Mouse (Mus musculus) granulocyte monocyte progenitor cell, adult 5-6 weeks (primary cell): ENCODE data around the gene Slc25a28. TPM values are rescaled to one million over a fixed set of nuclear protein-coding genes. Genes with fewer than 3 reads are reported as not detected.

ENCODE experiments used
- ATAC-seq: replicated peaks from 2 replicates; pipeline ENCODE4 v1.8.0; 2016; ENCODE audit warnings: mild to moderate bottlenecking, moderate TSS enrichment, inconsistent platforms; ENCODE audit not compliant: poor library complexity, severe bottlenecking
- total RNA-seq, 2 experiments: library from RNA; stranded (forward) in 1 of 2; stranded (reverse) in 1 of 2; fragments of 200-712, 200-1000 nt in 1 of 2; fragments of >200 nt in 1 of 2; fragmentation: Nextera tagmentation in 1 of 2; gene quantifications; 2 replicates each; pipeline ENCODE4 v1.2.3; 2014 to 2017

The Slc25a28 gene
- total RNA-seq, 2 experiments from 2014 or later: 36.1 to 47.1 TPM

DNA sequence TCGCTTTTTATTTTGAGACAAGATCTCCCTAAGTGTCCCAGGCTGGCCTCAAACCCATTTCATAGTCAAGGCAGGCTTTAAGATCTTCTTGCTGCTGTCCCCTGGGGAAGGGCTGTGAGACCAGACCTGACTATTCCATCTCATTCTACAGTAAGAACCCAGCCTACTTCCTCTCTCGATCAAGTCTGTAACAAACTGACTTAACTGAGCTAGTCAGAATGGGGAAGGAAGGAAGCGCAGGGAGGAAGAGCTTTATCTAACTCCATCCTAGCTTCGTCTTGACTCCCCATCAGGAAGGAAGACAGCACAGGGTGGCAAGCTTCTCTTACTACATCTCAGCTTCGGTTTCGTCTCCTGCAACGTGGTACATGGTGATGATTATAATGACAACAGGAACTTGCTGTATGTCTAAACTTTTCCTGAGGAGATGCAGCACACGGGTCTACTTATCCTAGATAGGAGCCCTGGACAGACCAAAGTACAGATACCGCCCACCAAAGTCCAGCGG is 4.8 kb upstream of the Slc25a28 start:
- ATAC-seq: peak; percentile 54

DNA sequence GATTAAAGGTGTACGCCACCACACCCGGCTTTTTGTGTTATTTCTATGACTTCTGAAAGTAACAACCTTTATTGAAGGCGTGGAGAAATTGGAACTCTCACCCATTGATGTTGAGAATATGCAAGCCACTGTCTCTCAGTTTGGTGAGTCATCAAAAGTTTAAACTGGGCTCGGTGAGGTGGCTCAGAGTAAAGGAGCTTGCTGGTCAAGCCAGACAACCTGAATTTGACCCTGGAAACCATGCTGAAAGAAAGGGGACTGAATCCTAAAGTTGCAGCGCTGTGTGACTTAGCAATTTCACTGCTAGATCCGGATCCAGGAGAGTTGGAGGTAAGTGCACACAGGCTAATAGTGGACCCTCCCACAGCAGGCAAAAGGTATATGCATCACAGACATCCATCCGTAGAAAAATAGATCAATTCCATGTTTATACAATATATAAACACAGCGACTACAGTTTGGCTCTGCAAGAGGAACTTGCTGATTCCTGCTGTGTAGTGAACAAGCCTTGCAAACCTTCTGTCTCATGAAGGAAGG is 3.9 kb upstream of the Slc25a28 start:
- ATAC-seq: no peak

DNA sequence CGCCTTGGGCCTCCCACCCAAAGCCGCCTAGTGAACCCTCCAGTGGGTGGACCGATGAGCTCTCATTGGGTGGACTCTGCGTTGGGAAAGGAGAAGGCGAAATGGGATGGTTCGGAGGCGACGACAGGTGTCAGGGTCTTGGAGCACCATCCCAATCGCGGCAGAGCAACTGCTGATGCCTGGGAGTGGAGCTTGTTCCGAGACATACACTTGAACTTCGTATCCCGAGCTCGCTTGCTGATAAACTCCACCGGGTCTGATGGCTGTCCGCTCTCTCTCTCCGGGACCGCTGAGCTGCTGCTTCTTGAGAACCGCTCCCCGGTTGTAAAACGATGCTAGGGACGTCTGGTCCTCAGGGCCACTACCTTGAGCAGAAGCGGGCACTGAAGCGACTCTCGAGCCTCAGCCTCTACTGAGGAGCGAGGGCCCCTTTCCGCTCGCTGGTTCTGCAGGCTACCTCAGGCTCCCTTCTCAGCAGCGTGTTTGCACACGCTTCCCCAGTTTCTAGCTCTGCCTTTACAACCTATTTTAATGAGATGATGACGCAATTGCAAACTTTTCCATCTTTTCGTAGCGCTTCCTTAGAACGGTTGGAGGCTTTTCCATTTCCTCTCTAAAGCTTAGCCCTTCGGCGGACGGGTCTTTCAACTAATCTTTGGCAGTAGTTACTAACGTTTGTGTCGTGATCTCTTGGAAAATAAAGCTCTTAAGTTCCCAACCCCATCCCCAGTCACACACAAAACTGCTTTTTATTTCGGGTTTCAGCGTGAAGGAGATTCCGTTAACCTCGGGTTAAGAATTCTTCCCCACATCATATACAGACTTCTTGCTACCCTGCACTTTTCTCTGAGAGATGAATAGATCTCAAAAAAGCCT is 1.1 kb upstream of the Slc25a28 start:
- ATAC-seq: peak; percentile 14

DNA sequence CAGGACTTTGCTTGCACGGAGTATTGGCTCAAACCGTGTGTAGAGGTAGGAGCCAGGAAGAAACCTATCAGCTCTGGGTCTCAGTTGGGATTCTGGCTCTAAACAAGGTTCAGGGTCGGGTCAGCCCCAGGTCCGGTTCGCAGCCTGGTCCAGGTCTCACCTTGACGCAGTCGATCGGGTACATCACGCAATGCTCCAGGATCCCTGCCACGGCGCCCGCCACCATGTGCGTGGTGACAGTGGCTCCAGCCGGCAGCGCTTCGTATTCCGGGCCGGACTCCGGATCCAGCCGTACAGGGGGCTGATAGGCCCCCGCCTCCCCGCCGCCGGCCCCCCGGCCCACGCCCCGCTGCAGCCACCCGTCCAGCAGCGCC is 378 bp downstream of the Slc25a28 start:
- ATAC-seq: no peak

DNA sequence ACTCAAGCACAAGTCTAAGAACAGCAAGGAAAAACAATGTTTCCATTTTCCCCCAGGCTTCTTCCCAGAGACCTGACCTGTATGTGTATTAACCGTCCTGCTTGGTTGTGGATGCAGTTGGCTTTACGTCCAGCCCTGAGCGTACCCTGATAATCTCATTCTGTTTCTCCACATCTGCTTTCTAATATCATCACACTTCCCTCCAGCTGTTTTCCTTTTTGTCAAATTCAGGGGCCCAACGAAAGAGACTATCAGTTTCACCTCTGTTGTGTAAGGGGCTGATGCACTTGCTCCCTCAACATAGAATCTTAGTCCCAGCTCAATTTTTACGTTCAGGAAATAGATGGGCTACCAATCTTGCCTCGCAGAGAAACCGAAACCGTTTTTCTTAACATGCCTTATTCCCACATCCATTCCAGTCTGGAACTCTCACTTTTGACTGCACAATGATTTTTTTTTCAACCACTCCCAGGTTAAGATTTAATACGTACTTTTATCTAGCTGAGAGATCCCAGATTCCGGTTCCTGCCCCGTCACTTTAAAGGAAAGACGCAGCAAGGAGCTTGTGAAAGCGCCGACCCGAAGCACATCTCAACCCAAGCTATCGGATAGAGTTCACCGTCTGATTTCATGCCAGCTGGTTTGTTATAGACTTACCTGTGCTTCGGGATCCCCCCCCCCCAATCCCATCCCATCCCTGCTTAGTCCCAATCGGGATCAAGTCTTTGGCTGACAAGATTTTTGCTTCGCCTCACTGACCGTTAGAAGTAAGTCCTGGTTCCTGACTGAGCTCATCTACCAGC is 967 bp downstream of the Slc25a28 start:
- 0 out of 2 replicates have a peak, but pooled peaks have one; percentile 3 for ATAC-seq

DNA sequence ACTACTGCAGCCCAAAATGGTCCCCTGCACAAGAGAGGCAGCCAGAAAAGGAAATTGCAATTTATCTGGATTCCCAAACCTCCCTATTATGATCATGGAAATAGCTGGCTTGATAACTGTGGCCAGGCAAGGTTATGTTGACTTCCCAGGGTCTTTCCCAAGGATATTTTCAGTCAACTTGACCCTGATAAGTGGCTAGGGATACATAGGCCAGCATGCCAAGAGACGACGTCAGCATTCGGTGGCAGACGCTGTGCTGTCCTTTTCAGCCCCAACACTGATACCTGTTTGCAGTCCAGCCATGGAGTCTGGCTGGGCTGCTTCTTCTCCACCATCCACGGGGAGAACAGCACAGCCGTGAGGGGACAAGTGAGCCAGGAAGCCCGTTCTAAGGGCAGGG is 3.6 kb downstream of the Slc25a28 start:
- no peak for ATAC-seq

DNA sequence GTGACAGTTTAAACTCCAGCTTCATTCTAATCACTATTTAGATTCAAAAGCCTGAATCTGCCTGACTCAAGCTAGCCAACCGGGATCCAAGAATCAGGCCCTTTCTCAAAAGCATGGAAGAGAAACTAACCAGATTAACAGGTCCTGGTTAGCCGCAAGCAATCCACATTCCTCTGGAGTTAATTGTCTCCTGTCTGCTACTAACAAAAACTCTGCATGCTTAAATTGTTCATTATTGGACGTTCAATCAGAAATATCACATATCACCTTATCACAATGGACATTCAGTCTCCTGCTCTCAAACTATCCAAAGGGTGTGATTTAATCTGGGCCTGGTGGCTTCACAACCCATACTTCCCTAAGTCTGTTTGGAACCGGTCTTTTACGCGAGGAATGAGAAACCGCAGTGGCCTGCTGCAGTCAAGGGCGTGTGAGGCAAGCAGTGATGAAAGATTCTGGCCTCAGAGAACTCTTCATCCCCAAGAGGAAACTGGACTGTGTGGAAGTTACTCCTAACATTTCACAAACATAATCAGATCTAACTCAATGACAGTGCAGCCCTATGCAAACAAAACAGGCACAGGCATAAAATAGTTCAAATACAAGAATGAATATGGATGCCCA is 5.4 kb downstream of the Slc25a28 start:
- ATAC-seq: peak; percentile 71

DNA sequence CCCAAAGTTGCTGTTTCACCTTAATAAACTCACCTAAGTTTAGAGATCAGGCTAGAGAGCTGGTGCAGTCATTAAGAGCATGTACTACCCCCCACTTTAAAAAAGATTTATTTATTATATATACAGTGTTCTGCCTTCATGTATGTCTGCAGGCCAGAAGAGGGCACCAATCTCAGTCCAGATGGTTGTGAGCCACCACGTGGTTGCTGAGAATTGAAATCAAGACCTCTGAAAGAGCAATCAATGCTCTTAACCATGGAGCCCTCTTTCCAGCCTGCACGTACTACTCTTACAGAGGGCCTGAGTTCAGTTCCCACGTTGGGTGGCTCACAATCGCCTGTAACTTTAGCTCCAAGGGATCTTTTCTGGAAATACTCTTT is 7.3 kb downstream of the Slc25a28 start:
- no peak for ATAC-seq

DNA sequence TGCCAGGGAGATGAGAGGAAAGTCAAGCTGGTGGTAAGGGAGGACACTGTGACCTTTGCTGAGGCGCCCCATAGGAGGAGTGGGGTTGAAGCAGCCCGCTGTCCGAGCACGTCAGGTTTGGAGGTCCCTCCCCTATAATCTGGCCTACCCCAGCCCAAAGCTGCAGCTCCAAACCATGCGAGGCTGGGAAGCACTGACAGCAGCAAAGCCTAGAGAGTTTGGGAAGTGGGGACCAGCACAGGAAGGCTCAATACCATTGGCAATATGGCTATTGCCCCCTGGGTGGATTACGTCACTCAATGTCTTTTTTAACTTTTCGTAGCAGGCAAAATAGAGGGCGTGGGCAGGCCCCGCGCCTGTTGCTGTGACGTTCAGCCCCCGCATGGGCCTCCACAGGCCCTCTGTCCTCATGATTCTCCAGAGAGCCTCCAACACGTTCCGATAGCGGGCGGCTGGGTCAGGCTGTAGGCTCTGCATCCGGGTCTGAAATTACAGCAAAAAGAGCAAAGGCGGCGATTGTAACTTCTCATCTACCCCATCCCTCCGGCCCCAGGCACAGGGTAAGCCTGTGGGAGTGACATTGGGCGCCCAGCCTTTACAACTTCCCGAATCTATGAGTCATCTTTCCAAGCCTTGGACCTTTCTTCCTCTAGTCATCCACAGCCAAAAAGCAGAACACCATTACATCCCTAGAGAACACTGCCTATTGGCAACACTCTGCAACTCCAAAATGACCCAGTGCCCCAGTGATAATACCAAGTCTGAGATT is 7.8 kb downstream of the Slc25a28 start:
- ATAC-seq: peak; percentile 63

DNA sequence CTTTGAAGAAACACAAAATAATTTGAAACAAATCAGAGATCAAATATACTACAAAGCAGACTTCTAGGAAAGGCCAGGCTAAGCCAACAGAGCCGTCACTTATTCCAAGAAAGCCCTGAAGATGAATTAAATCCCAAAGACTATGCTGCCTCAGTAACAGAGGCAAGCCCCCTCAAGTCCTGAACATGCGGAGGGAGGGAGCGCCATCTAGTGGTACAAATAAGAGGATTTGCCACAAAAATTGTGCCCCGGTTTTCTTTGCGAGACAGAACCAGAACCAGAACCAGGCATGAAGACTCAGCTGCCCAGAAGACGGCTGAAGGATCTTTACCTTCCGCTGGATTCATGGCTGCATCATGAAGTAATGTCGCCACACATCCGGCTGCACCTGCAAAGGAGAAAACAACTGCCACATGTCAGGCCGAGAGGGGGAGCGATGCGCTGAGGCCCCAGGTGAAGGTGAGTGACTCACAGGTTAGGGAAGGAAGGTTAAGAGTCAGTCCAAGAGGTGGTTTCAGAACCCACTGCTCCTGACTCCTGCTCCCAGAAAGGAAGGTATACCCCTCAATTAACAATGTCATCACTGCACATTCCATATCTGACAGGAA is 9.1 kb downstream of the Slc25a28 start:
- ATAC-seq: no peak

DNA sequence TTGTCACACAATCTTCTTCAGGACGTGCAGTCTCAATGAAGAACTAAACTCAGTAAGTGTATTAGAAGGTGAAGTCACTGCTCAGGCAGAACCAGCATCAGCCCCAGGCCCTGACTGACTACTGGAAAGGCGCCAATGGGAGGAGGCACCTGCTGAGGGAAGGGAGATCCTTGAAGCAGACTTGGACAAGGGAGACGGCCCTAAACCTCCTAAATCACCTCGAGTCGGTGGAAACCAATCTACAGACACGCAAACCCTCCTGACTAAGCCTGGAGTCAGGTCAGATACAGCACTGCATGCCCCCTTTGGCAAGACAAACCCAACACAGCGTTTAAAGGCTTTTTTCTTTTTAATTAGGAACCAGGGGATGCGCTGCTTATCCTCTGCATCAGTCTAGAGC is 11.2 kb downstream of the Slc25a28 start:
- ATAC-seq: no peak

DNA sequence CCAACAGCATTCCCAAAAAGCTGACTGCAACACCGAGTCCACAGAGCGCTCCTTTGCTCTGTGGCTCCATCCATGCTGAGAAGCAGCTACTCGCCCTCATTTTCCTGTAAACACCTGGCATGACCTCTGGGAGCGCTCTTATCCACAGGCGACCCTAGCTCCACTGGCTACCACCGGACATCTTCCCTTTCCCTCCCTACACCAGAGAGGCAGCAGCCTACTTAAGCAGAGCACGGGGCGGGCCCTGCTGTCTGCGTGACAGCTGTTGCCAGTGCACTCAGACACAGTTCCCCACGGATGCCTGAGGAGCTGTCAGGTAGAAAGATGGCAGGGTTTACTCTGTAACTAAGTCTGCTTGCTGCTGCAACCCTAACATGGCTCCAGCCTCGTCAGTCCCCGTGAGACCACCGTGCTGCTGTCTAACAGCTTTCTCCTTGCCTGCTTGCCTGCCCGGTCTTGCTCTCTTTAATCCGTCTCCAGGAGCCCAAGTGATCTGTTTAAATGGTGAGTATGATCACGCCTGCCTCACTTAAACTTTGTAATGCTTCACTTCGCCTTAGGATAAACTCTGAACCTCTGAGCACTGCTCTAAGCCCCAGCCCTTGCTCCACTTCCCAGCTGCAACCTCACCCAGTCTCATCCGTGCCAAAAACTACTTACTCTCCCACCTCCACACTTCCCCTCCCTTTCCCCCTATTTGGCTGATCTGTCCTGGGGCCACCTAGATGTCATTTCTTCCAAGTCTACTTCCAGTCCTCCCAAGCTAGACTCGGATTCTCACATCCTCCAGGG is 12.3 kb downstream of the Slc25a28 start:
- no peak for ATAC-seq

DNA sequence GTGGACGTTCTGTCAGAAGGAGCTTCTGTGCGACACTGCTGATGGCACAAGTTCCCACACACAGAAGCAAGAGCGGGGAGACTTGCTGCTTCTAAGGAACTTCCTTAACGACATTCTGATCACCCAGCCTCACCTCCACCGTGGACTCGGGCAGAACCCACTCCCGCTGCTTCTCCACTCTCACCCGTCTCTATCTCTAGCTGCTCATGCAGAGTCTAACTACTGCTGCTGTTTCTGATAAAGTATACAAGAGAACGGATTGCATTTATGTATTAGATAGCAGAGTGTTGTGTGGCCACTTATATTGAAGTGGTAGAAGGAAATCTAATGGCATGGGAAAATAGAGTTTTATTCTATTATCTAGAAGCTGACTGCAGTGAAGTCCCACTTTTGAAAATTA is 13.9 kb downstream of the Slc25a28 start:
- no peak for ATAC-seq

DNA sequence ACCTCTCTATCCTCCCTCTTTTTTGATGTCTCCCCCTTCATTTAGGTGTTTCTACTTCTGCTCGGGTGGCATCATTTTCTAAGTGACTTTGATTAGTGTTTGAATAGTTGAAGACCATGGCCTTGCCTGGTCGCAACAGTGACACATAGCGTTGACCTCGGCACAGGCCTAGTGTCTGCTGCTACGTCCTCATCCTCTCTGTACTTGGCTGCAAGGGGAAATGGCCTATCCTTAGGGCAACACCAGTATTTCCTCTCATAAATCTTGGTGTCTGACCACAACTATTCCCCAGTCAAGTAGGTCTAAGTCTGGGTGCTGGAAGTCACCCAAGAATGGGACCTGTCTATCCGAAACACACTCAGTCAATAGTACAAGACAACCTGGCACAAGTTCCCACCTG is 15.0 kb downstream of the Slc25a28 start:
- 0 out of 2 replicates have a peak, but pooled peaks have one; percentile 12 for ATAC-seq

DNA sequence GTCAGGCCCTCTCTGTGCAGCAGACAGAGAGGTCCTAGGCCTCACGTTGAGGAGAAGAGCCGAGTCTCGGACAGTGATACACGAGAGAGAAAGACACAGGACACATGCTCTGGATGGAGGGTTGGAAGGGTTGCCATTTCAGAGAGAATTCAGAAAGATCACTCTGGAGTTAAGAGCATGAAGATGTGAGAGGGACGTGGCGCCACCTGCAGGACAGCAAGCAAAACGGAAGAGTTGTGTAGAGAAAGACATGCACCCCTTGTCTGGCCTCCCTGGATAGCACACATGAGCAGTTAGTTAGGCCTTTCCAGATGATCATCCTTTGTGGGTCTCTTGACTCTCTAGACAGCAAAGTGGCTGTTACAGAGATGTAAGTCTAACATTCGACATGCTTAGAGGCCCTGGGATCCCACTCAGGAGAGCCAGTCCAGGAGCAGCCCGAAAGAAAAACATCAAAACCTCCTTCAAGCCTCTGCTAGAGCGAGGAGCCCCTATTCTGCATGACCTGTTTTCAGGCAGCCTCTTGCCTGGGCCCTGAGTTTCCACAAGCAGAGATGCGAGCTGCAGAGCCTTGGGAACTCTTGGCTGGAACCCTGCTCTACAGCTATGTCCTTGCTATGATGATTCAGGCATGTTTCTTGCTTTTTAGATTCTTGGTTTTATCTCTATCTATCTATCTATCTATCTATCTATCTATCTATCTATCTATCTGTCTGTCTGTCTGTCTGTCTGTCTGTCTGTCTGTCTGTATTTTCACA is 18.8 kb downstream of the Slc25a28 start:
- peak; percentile 71 for ATAC-seq

DNA sequence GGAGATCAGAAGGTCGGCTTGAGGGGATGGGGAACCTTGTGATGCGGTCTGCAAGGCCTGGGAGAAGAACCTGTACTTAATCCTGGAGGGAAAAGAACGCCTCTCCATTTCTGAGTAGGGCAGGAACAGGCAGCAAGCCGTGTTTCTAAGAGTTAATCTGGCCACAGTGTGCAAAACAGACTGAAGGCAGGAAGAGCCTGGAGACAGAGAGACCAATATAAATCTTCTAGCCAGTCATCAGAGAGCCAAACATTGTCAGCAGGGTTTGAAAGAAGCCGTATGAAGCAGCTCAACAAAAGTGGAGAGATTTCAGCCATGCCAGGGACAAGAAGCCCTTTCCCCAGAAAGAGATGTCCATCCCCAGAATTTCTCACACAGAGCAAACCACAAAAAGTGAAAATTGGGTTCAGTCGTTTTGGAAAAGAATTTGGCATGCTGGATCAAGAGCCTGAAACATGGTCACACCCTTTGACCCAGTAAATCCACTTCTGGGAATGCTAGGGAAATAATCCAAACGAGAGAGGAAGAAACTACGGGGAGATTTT is 23.4 kb downstream of the Slc25a28 start:
- no peak for ATAC-seq

DNA sequence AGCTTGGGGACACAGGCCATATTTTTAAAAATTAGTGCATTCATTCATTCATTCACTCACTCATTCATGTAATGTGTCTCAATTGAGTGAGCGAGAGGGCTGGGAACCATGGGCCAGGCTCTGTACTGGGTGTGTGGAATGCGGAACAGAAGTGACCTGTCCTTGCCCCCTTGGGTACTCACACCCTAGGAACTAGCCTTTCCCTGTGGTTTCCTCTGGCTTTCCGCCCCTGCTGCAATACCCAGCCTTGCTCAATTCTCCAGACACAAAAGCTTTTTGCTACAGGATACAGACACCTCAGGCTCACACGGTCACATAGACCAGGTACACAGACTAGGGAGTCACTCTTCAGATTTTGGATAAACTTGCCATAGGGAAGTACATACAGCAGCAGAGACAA is 26.3 kb downstream of the Slc25a28 start:
- ATAC-seq: peak; percentile 90

DNA sequence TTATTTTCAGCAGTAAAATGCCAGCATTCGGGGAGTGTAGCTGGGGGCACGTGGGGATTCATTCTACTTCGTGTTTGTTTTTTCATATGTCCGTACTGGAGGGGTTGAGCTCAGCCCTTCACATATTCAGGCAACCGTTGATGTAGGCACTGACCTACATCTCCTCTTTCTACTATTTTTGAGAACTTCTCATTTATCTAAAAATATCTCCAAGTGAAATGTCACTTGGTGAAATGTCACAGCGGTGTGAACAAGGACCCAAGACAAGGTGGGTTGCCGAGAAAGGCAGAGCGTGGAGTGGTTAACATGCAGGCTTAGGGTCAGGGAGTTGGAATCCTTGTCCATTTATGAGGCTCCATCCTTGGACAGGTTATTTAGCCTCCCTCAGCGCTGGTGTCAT is 27.4 kb downstream of the Slc25a28 start:
- no peak for ATAC-seq
